Mouse (Mus musculus): ENCODE data around the gene Flt3l. TPM values are rescaled to one million over a fixed set of nuclear protein-coding genes. Genes with fewer than 3 reads are reported as not detected.

The Flt3l gene
- polyA plus RNA-seq (2014; fragmentation: Nextera tagmentation; extraction: Ambion mirVana), result 1.7 and 1.8 TPM in 2 replicates

DNA sequence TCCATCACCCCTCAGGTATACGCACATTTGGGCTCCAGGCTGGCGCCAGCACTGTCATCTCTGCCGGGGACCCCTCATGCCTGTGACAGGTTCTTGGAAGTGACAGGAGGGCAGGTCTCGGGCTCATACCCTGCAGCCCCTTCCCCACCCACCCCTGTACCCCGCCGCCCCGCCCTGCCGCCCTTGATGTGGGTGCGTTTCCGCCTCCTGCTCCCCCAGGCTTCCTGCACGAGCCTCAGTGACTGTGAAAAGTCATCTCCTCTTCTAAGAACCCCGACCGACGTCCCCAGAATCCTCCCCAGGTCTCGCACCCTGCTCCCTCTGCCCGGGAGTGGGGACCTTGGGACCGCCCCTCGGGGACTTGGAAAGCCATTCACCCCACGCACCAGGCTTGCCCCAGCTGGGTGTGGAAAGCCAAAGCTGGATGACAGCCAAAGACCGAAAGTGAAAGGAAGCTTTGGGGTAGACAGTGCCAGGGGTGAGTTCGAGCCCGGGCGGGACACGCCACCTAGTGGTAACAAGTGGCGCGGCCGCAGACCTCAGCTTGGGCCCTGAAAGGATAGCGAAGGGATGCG, at the start of gene Flt3l, which contains the start of gene Gm45713:
Flt3l (minus strand) TSS at position 440 of the 575 bp plus-strand sequence.
Gm45713 (minus strand) TSS at position 239 of the 575 bp plus-strand sequence.
- DNase-seq (ENCODE audit: low spot score) (peak; percentile 82), ATAC-seq (ENCODE audit: low FRiP score) (peak; percentile 78; the same call in 1 of the 2 replicates)
- Histone ChIP-seq H3K4me1 (replicated peaks; ENCODE audit: control insufficient read depth, insufficient read depth, low read length) (0 out of 2 replicates have a peak, but pooled peaks cover 6% of the 10 kb centered on the region), H3K27me3 (ENCODE audit: control insufficient read depth, insufficient read depth, low read length) (0 out of 2 replicates have a peak, but pooled peaks cover 5% of the 10 kb centered on the region), H3K4me3 (replicated peaks; ENCODE audit: low read length) (peak within 1 kb of the TSS; percentile 38), H3K4me2 (replicated peaks) (peak within 1 kb of the TSS; percentile 62), H3K27ac (no peak within 1 kb of the TSS), H3K36me3 (replicated peaks; ENCODE audit: control insufficient read depth, insufficient read depth) (no peaks in the 10 kb centered on the region), H3K9me3 (ENCODE audit: control insufficient read depth, low read length) (no peaks in the 10 kb centered on the region), H3K9ac (peak within 1 kb of the TSS; percentile 57)
- 5% methylated on average over 29 of the region's 29 CpGs for WGBS

DNA sequence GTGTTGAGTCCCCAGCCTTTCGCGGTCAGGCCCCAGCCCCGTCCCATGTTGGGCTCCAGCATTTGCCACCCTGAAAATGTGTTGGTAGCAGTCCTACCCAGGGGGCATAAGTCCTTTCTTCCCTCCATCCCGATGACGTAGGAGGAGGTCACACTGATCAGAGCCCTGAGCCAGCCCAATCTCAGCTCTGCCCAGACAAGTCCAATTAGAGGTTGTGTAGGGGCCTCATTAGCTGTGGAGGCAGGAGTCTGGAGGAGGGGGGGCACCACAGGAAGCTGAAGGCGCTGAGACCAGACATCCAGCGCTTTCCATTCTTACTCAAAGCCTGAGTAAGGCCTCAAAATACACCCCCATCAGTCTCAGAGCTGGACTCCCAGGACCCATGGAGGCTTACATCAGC, 49.7 kb upstream of the Flt3l start:
- Histone ChIP-seq H3K36me3 (replicated peaks; ENCODE audit: control insufficient read depth, insufficient read depth) (no peaks in the 10 kb centered on the region), H3K4me1 (replicated peaks; ENCODE audit: control insufficient read depth, insufficient read depth, low read length) (peaks cover 4% of the 10 kb centered on the region), H3K9me3 (ENCODE audit: control insufficient read depth, low read length) (no peaks in the 10 kb centered on the region), H3K9ac (no peak overlapping the region), H3K4me2 (replicated peaks) (no peak overlapping the region), H3K4me3 (replicated peaks; ENCODE audit: low read length) (no peak overlapping the region), H3K27ac (no peak overlapping the region), H3K27me3 (ENCODE audit: control insufficient read depth, insufficient read depth, low read length) (peaks cover 47% of the 10 kb centered on the region)
- ATAC-seq (ENCODE audit: low FRiP score), result no peak
- no peak for DNase-seq (ENCODE audit: low spot score)
- 65% methylated on average over 7 of the region's 7 CpGs for whole genome bisulfite sequencing

DNA sequence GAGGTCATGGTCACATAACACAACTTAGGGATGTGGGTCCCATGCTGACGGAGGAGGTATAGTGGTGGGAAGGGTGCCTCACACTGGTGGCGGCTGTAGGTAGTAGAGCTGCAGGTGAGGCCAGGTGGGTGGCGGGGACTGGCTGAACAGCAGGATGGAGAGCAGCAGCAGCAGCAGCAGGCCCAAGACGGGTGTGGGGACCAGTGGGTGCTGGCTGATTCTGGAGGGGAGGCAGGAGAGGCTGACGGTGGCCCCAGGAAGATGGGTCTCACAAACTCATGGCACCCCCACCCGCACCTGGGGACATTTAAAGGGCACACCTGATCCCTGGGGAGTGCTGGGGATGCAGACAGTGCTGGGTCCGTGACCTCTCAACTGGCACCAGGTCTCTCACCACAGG, 47.4 kb upstream of the Flt3l start:
- no peak for ATAC-seq (ENCODE audit: low FRiP score)
- Histone ChIP-seq H3K36me3 (replicated peaks; ENCODE audit: control insufficient read depth, insufficient read depth) (no peaks in the 10 kb centered on the region), H3K4me1 (replicated peaks; ENCODE audit: control insufficient read depth, insufficient read depth, low read length) (peaks cover 4% of the 10 kb centered on the region), H3K9me3 (ENCODE audit: control insufficient read depth, low read length) (no peaks in the 10 kb centered on the region), H3K9ac (no peak overlapping the region), H3K27ac (no peak overlapping the region), H3K4me2 (replicated peaks) (no peak overlapping the region), H3K27me3 (ENCODE audit: control insufficient read depth, insufficient read depth, low read length) (peaks cover 64% of the 10 kb centered on the region), H3K4me3 (replicated peaks; ENCODE audit: low read length) (no peak overlapping the region)
- 66% methylated on average over 6 of the region's 7 CpGs for WGBS
- DNase-seq (ENCODE audit: low spot score), result no peak

GRCm38 (mm10) chr7:45182606-45183005, 46.4 kb upstream of the Flt3l start:
- Histone ChIP-seq H3K4me3 (replicated peaks; ENCODE audit: low read length) (peak overlapping the region; percentile 26), H3K27me3 (ENCODE audit: control insufficient read depth, insufficient read depth, low read length) (peaks cover 75% of the 10 kb centered on the region), H3K9ac (0 out of 2 replicates have a peak overlapping the region, but pooled peaks have one; percentile 18), H3K36me3 (replicated peaks; ENCODE audit: control insufficient read depth, insufficient read depth) (no peaks in the 10 kb centered on the region), H3K27ac (no peak overlapping the region), H3K9me3 (ENCODE audit: control insufficient read depth, low read length) (no peaks in the 10 kb centered on the region), H3K4me1 (replicated peaks; ENCODE audit: control insufficient read depth, insufficient read depth, low read length) (peaks cover 4% of the 10 kb centered on the region), H3K4me2 (replicated peaks) (peak overlapping the region; percentile 56)
- ATAC-seq (ENCODE audit: low FRiP score), result no peak
- WGBS, result 16% methylated on average over 11 of the region's 11 CpGs
- no peak for DNase-seq (ENCODE audit: low spot score)

GRCm38 (mm10) chr7:45182199-45182601, 46.0 kb upstream of the Flt3l start:
- 1% methylated on average over 34 of the region's 34 CpGs for WGBS

DNA sequence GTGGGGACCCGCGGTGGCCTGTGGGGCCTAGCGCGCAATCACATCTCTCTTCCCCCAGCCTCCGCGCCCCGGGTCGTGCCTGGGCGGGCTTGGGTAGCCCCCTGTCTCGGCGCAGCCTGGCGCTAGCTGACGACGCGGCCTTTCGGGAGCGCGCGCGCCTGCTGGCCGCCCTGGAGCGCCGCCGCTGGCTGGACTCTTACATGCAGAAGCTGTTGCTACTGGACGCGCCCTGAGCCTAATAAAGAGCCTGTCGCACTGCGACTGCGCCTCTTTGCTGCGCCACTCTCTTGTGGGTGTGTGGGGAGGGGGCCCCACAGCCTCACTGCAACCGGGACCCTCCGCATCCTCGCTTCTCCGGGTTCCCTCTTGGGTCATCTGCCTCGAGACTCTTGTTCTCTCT, 45.3 kb upstream of the Flt3l start:
- DNase-seq (ENCODE audit: low spot score) (no peak), ATAC-seq (ENCODE audit: low FRiP score) (no peak)
- Histone ChIP-seq H3K4me2 (replicated peaks) (peak overlapping the region; percentile 56), H3K9me3 (ENCODE audit: control insufficient read depth, low read length) (no peaks in the 10 kb centered on the region), H3K36me3 (replicated peaks; ENCODE audit: control insufficient read depth, insufficient read depth) (no peaks in the 10 kb centered on the region), H3K27ac (no peak overlapping the region), H3K9ac (no peak overlapping the region), H3K4me3 (replicated peaks; ENCODE audit: low read length) (peak overlapping the region; percentile 26), H3K27me3 (ENCODE audit: control insufficient read depth, insufficient read depth, low read length) (peaks cover 85% of the 10 kb centered on the region), H3K4me1 (replicated peaks; ENCODE audit: control insufficient read depth, insufficient read depth, low read length) (peaks cover 4% of the 10 kb centered on the region)
- WGBS, result 3% methylated on average over 35 of the region's 35 CpGs

More at GRCm38 (mm10) chr7:45182199-45182601, 46.0 kb upstream of the Flt3l start:
- 0 out of 2 replicates have a peak overlapping the region, but pooled peaks have one; percentile 18 for H3K9ac ChIP-seq
- H3K4me3 ChIP-seq (replicated peaks; ENCODE audit: low read length), result peak overlapping the region; percentile 26
- peak; percentile 74 for DNase-seq (ENCODE audit: low spot score)
- no peaks in the 10 kb centered on the region for H3K9me3 ChIP-seq (ENCODE audit: control insufficient read depth, low read length)
- ATAC-seq (ENCODE audit: low FRiP score), result peak; percentile 88
- H3K4me2 ChIP-seq (replicated peaks), result peak overlapping the region; percentile 56
- no peaks in the 10 kb centered on the region for H3K36me3 ChIP-seq (replicated peaks; ENCODE audit: control insufficient read depth, insufficient read depth)
- H3K4me1 ChIP-seq (replicated peaks; ENCODE audit: control insufficient read depth, insufficient read depth, low read length), result peaks cover 4% of the 10 kb centered on the region
- no peak overlapping the region for H3K27ac ChIP-seq
- H3K27me3 ChIP-seq (ENCODE audit: control insufficient read depth, insufficient read depth, low read length), result peaks cover 79% of the 10 kb centered on the region

GRCm38 (mm10) chr7:45180896-45181477, 44.8 kb upstream of the Flt3l start, which contains the start of gene Pth2:
Gene Pth2 (plus strand): TSS chr7:45180995.
- peak within 1 kb of the TSS; percentile 56 for H3K4me2 ChIP-seq (replicated peaks)
- no peaks in the 10 kb centered on the region for H3K36me3 ChIP-seq (replicated peaks; ENCODE audit: control insufficient read depth, insufficient read depth)
- H3K27me3 ChIP-seq (ENCODE audit: control insufficient read depth, insufficient read depth, low read length), result peaks cover 91% of the 10 kb centered on the region
- ATAC-seq (ENCODE audit: low FRiP score) (no peak), DNase-seq (ENCODE audit: low spot score) (no peak)
- H3K9me3 ChIP-seq (ENCODE audit: control insufficient read depth, low read length), result no peaks in the 10 kb centered on the region
- H3K27ac ChIP-seq, result no peak within 1 kb of the TSS
- peak within 1 kb of the TSS; percentile 26 for H3K4me3 ChIP-seq (replicated peaks; ENCODE audit: low read length)
- WGBS, result 21% methylated on average over 20 of the region's 20 CpGs
- H3K4me1 ChIP-seq (replicated peaks; ENCODE audit: control insufficient read depth, insufficient read depth, low read length), result peaks cover 9% of the 10 kb centered on the region
- H3K9ac ChIP-seq, result no peak within 1 kb of the TSS

- no peak for DNase-seq (ENCODE audit: low spot score)
- WGBS, result 24% methylated on average over 7 of the region's 7 CpGs
- H3K4me3 ChIP-seq (replicated peaks; ENCODE audit: low read length), result no peak within 1 kb of the TSS
- H3K9ac ChIP-seq, result no peak within 1 kb of the TSS
- H3K27ac ChIP-seq, result no peak within 1 kb of the TSS
- H3K4me1 ChIP-seq (replicated peaks; ENCODE audit: control insufficient read depth, insufficient read depth, low read length), result peaks cover 13% of the 10 kb centered on the region
- H3K4me2 ChIP-seq (replicated peaks), result no peak within 1 kb of the TSS
- no peaks in the 10 kb centered on the region for H3K36me3 ChIP-seq (replicated peaks; ENCODE audit: control insufficient read depth, insufficient read depth)
- ATAC-seq (ENCODE audit: low FRiP score), result no peak
- H3K27me3 ChIP-seq (ENCODE audit: control insufficient read depth, insufficient read depth, low read length), result peaks cover 100% of the 10 kb centered on the region
- no peaks in the 10 kb centered on the region for H3K9me3 ChIP-seq (ENCODE audit: control insufficient read depth, low read length)
These were observed 43.2 kb upstream of the Flt3l start, which contains the start of gene Gfy for GRCm38 (mm10) chr7:45179469-45179868. Gene Gfy (minus strand): TSS chr7:45179569.

- no peak for DNase-seq (ENCODE audit: low spot score)
These were observed 42.3 kb upstream of the Flt3l start for GRCm38 (mm10) chr7:45178550-45178949.

More at GRCm38 (mm10) chr7:45178550-45178949, 42.3 kb upstream of the Flt3l start:
- H3K9ac ChIP-seq, result no peak overlapping the region
- no peak overlapping the region for H3K4me3 ChIP-seq (replicated peaks; ENCODE audit: low read length)
- H3K27ac ChIP-seq, result no peak overlapping the region
- no peak overlapping the region for H3K4me2 ChIP-seq (replicated peaks)
- H3K4me1 ChIP-seq (replicated peaks; ENCODE audit: control insufficient read depth, insufficient read depth, low read length), result peaks cover 13% of the 10 kb centered on the region
- 34% methylated on average over 7 of the region's 7 CpGs for WGBS
- no peaks in the 10 kb centered on the region for H3K36me3 ChIP-seq (replicated peaks; ENCODE audit: control insufficient read depth, insufficient read depth)
- ATAC-seq (ENCODE audit: low FRiP score), result no peak
- H3K9me3 ChIP-seq (ENCODE audit: control insufficient read depth, low read length), result no peaks in the 10 kb centered on the region
- peaks cover 99% of the 10 kb centered on the region for H3K27me3 ChIP-seq (ENCODE audit: control insufficient read depth, insufficient read depth, low read length)
